Mouse (Mus musculus) megakaryocyte, embryonic 14.5 days (primary cell): Measurements from ENCODE around the gene Oit1.

ENCODE experiments used
- FLI1 ChIP-seq: IDR thresholded peaks from 2 replicates; pipeline ENCODE4 v1.6.1; 2012; ENCODE audit warnings: low read length, inconsistent platforms, mixed read lengths
- GATA1 ChIP-seq: IDR thresholded peaks from 3 replicates; pipeline ENCODE4 v1.6.1; 2012; ENCODE audit warnings: mixed read lengths, low read length, inconsistent platforms, borderline replicate concordance

DNA sequence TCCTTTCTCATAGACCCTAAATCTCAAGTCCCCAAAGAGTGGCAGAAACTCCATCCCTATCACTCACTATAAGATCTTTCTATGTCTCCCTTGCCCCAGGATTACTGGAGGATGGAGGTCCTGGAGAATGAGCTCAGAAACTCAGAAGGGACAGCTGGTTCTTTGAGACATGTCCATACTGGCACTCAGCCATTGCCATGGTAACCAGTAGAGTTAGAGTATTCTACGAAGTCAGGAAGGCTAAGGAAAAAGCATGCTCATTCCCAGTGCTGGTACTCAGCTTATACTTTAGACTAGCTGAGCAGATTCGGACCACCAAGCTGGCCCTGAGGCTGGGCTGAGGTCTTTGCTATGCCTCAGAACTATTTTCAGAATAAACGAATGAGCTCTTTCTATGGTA lies 44.0 kb downstream of the Oit1 start:
- TF ChIP-seq GATA1 (no peak), FLI1 (no peak)
